Mouse (Mus musculus): ENCODE results near the gene Mrpl14.

- TF ChIP-seq CTCF (IDR thresholded peaks at IDR 0.05; ENCODE audit: low read depth) (no peak), EP300 (IDR thresholded peaks at IDR 0.05; ENCODE audit: low read depth) (no peak)
Observed at GRCm38 (mm10) chr17:45692159-45692558, 6.0 kb downstream of the Mrpl14 start.
